Mouse (Mus musculus) forebrain, postnatal 0 days (tissue): ENCODE results near the gene Phxr2. TPM values are rescaled to one million over a fixed set of nuclear protein-coding genes. Genes with fewer than 3 reads are reported as not detected.

Experiments used
- ATAC-seq: fragments of 200-750 bp; cut with Nextera tagmentation; 2 replicates; pipeline ENCODE4 v1.8.0; 2017; ENCODE audit warnings: mild to moderate bottlenecking, moderate library complexity
- DNase-seq: peaks from one replicate; pipeline ENCODE4 v3.0.0-alpha.2; 2015
- H3K27ac ChIP-seq: fragments of 300-500 bp; sonication (generic); 2 replicates; pipeline ENCODE4 v1.5.1; 2014; ENCODE audit warnings: low read depth, mild to moderate bottlenecking, antibody characterized with exemption, low read length, moderate library complexity, mixed read lengths
- H3K27me3 ChIP-seq: fragments of 300-500 bp; sonication (generic); 2 replicates; pipeline ENCODE4 v1.6.1; 2014; ENCODE audit warnings: mild to moderate bottlenecking, low read length, mixed read lengths; ENCODE audit not compliant: insufficient read depth
- H3K36me3 ChIP-seq: fragments of 300-500 bp; sonication (generic); 2 replicates; pipeline ENCODE4 v1.6.1; 2014; ENCODE audit warnings: mild to moderate bottlenecking, moderate library complexity; ENCODE audit not compliant: insufficient read depth
- H3K4me1 ChIP-seq: fragments of 300-500 bp; sonication (generic); 2 replicates; pipeline ENCODE4 v1.6.1; 2014; ENCODE audit warnings: antibody characterized with exemption; ENCODE audit not compliant: insufficient read depth
- H3K4me2 ChIP-seq: fragments of 300-500 bp; sonication (generic); 2 replicates; pipeline ENCODE4 v1.6.1; 2014; ENCODE audit warnings: low read depth, mild to moderate bottlenecking, moderate library complexity
- H3K4me3 ChIP-seq: fragments of 300-500 bp; sonication (generic); 2 replicates; pipeline ENCODE4 v1.5.1; 2014; ENCODE audit warnings: low read depth, low read length, mixed read lengths
- H3K9ac ChIP-seq: fragments of 300-500 bp; sonication (generic); 2 replicates; pipeline ENCODE4 v1.6.1; 2014; ENCODE audit warnings: mild to moderate bottlenecking
- H3K9me3 ChIP-seq: fragments of 300-500 bp; sonication (generic); 2 replicates; pipeline ENCODE4 v1.6.1; 2016; ENCODE audit warnings: low read length
- CTCF ChIP-seq: sonication (generic); IDR thresholded peaks from 2 replicates; pipeline ENCODE4 v1.5.1; 2016; ENCODE audit warnings: antibody characterized with exemption, control low read depth, low read depth
- WGBS: fragments of 180-500 bp; shearing (Covaris S2); extraction: QIAGEN DNeasy Blood & Tissue Kit; methylation state at CpG from one replicate; pipeline ENCODE4 v1.1.7; 2014; 5-methylcytosine and 5-hydroxymethylcytosine counted together
- polyA plus RNA-seq: library from polyadenylated mRNA; unstranded; fragments of >200 nt; fragmentation: Nextera tagmentation; extraction: Ambion mirVana; gene quantifications from 2 replicates; pipeline ENCODE4 v1.2.1, GENCODE M21; 2015
- total RNA-seq: library from RNA; depleted of rRNA; stranded (reverse); fragments of >200 nt; gene quantifications from 2 replicates; pipeline ENCODE4 v1.2.3, GENCODE M21; 2014

The Phxr2 gene
- total and polyA plus RNA-seq, 2 experiments from 2014 or later, result not detected

GRCm38 (mm10) chr10:99113533-99113932, 12.6 kb downstream of the Phxr2 start:
- Histone ChIP-seq H3K9me3 (no peaks in the 10 kb centered on the region), H3K27ac (no peak overlapping the region), H3K36me3 (peaks cover 9% of the 10 kb centered on the region; the same call in 1 of the 2 replicates), H3K9ac (no peak overlapping the region), H3K27me3 (no peaks in the 10 kb centered on the region), H3K4me3 (no peak overlapping the region), H3K4me1 (peaks cover 2% of the 10 kb centered on the region; the same call in 1 of the 2 replicates), H3K4me2 (no peak overlapping the region)
- ATAC-seq, result no peak
- no peak for DNase-seq
- 60% methylated on average over 3 of the region's 3 CpGs for WGBS
- no peak for TF ChIP-seq CTCF

GRCm38 (mm10) chr10:99108431-99108982, 17.6 kb downstream of the Phxr2 start:
- H3K4me3 ChIP-seq, result peak overlapping the region; percentile 100
- 30% methylated on average over 12 of the region's 12 CpGs for WGBS
- ATAC-seq, result no peak
- peaks cover 9% of the 10 kb centered on the region; the same call in 1 of the 2 replicates for H3K36me3 ChIP-seq
- H3K4me1 ChIP-seq, result peaks cover 6% of the 10 kb centered on the region; the same call in 1 of the 2 replicates
- H3K9ac ChIP-seq, result no peak overlapping the region
- DNase-seq, result no peak
- no peaks in the 10 kb centered on the region for H3K27me3 ChIP-seq
- TF ChIP-seq CTCF, result no peak
- peak overlapping the region; percentile 87 for H3K4me2 ChIP-seq
- H3K27ac ChIP-seq, result no peak overlapping the region
- no peaks in the 10 kb centered on the region for H3K9me3 ChIP-seq

GRCm38 (mm10) chr10:99107964-99108363, 18.2 kb downstream of the Phxr2 start, which contains the start of gene Galnt4:
Gene Galnt4, plus strand, starts transcription at chr10:99108159.
- H3K9me3 ChIP-seq, result no peaks in the 10 kb centered on the region
- peak within 1 kb of the TSS; percentile 87 for H3K4me2 ChIP-seq
- peaks cover 6% of the 10 kb centered on the region; the same call in 1 of the 2 replicates for H3K4me1 ChIP-seq
- H3K4me3 ChIP-seq, result peak within 1 kb of the TSS; percentile 100
- H3K36me3 ChIP-seq, result peaks cover 9% of the 10 kb centered on the region; the same call in 1 of the 2 replicates
- ATAC-seq (peak; percentile 55), DNase-seq (peak; percentile 63)
- H3K27me3 ChIP-seq, result no peaks in the 10 kb centered on the region
- H3K27ac ChIP-seq, result peak within 1 kb of the TSS; percentile 97
- WGBS, result under 1% methylated on average over 22 of the region's 22 CpGs
- peak; percentile 69 for TF ChIP-seq CTCF
- H3K9ac ChIP-seq, result peak within 1 kb of the TSS; percentile 88

- Histone ChIP-seq H3K27me3 (no peaks in the 10 kb centered on the region), H3K4me3 (peak within 1 kb of the TSS; percentile 100), H3K36me3 (peaks cover 9% of the 10 kb centered on the region; the same call in 1 of the 2 replicates), H3K4me2 (peak within 1 kb of the TSS; percentile 87), H3K9me3 (no peaks in the 10 kb centered on the region), H3K9ac (peak within 1 kb of the TSS; percentile 88), H3K4me1 (peaks cover 6% of the 10 kb centered on the region; the same call in 1 of the 2 replicates), H3K27ac (peak within 1 kb of the TSS; percentile 97)
- 2% methylated on average over 105 of the region's 106 CpGs for WGBS
- DNase-seq, result peak; percentile 93
- 0 out of 2 replicates have a peak, but pooled peaks have one; percentile 2 for TF ChIP-seq CTCF
- ATAC-seq, result peak; percentile 97
These were observed 19.2 kb downstream of the Phxr2 start, which contains the start of gene Poc1b for GRCm38 (mm10) chr10:99106703-99107631. Gene Poc1b, plus strand, starts transcription at chr10:99107036.

GRCm38 (mm10) chr10:99106311-99106702, 19.8 kb downstream of the Phxr2 start:
- Histone ChIP-seq H3K4me3 (peak overlapping the region; percentile 100), H3K27me3 (no peaks in the 10 kb centered on the region), H3K27ac (peak overlapping the region; percentile 97; the same call in 1 of the 2 replicates), H3K36me3 (peaks cover 9% of the 10 kb centered on the region; the same call in 1 of the 2 replicates), H3K4me2 (peak overlapping the region; percentile 87), H3K9ac (peak overlapping the region; percentile 88), H3K9me3 (no peaks in the 10 kb centered on the region), H3K4me1 (peaks cover 6% of the 10 kb centered on the region; the same call in 1 of the 2 replicates)
- 17% methylated on average over 8 of the region's 8 CpGs for WGBS
- DNase-seq (no peak), ATAC-seq (no peak)
- no peak for TF ChIP-seq CTCF

- Histone ChIP-seq H3K4me2 (no peak overlapping the region; the same call in 1 of the 2 replicates), H3K4me3 (no peak overlapping the region), H3K27me3 (no peaks in the 10 kb centered on the region), H3K36me3 (peaks cover 5% of the 10 kb centered on the region; the same call in 1 of the 2 replicates), H3K4me1 (peaks cover 6% of the 10 kb centered on the region; the same call in 1 of the 2 replicates), H3K27ac (no peak overlapping the region), H3K9me3 (no peaks in the 10 kb centered on the region), H3K9ac (no peak overlapping the region)
- no peak for DNase-seq
- no peak for TF ChIP-seq CTCF
- no peak for ATAC-seq
- WGBS, result 84% methylated on average over 3 of the region's 3 CpGs
These were observed 20.6 kb downstream of the Phxr2 start for GRCm38 (mm10) chr10:99105522-99105921.
